Mouse (Mus musculus): ENCODE results near the gene B4galnt3. TPM values are rescaled to one million over a fixed set of nuclear protein-coding genes. Genes with fewer than 3 reads are reported as not detected.

B4galnt3 gene
- polyA plus RNA-seq, 1 experiment from 2014 or later = 0.11 TPM

DNA sequence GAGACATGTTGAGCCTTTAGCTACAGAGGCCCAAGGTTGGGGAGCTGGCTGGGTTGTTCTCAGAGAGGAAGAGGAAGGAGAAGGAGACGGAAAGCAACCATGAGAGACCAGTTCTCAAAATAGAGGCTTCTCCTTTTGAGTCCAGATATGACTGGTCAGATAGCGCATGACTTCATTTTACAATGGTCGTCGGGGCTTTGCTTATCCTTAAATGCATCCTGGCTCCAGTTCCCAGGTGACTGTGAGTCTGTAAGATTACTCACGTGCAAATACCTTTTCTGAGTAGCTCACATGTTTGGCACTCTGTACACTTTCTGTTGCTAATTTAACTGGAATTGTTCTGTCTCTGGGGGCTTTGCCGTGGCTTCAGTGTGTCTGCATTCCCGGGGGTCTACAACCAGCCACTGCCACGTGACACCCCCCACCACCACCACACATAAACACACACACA is 114.6 kb downstream of the B4galnt3 start:
- no peak for ATAC-seq
- H3K27me3 ChIP-seq (ENCODE audit: control insufficient read depth, insufficient read depth, low read depth, low read length) = no peaks in the 10 kb centered on the region
- WGBS = 81% methylated on average over 8 of the region's 8 CpGs
- no peaks in the 10 kb centered on the region for H3K36me3 ChIP-seq (ENCODE audit: control insufficient read depth, insufficient read depth, low read length)
- H3K27ac ChIP-seq (ENCODE audit: low read length) = no peak overlapping the region
- no peaks in the 10 kb centered on the region for H3K4me1 ChIP-seq (ENCODE audit: control insufficient read depth, insufficient read depth, low read length)
- H3K9ac ChIP-seq (ENCODE audit: low read depth, low read length) = no peak overlapping the region
- no peak overlapping the region for H3K4me3 ChIP-seq (ENCODE audit: low read depth, low read length)
- no peaks in the 10 kb centered on the region for H3K9me3 ChIP-seq (replicated peaks; ENCODE audit: control insufficient read depth, low read length, poor library complexity, severe bottlenecking)
- no peak overlapping the region for H3K4me2 ChIP-seq (ENCODE audit: low read length)

DNA sequence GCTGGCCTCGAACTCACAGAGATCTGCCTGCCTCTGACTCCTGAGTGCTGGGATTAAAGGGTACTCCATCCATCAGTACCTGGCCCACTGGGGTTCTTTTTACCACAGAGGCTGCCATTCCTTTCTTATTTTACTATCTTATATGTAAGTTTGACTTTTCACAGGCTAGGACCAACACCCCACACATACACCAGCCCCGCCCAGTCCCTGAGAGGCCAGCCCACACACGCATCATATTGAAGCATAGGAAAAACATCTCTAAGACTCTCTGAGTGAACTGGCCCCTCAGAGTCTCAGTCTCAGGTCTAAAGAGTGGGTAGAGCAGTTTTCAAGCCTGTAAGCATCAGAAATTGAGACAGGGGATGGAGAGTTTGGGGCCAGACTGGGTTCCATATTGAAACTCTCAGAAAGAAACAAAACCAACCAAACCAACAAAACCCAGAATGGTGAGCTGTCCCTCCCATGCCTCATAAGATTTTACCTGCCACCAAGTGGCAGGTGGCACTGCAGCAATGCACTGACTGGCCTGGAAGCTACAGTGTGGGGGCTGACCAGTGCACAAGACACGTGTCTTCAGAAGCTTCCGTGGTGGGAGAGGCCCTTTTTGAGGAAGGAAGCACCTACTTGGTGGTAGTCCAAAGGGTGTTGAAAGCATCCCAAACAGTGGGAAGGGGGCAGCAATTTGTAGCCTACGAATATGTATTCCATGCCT is 115.2 kb downstream of the B4galnt3 start:
- Histone ChIP-seq H3K9me3 (replicated peaks; ENCODE audit: control insufficient read depth, low read length, poor library complexity, severe bottlenecking) (no peaks in the 10 kb centered on the region), H3K27ac (ENCODE audit: low read length) (no peak overlapping the region), H3K36me3 (ENCODE audit: control insufficient read depth, insufficient read depth, low read length) (no peaks in the 10 kb centered on the region), H3K27me3 (ENCODE audit: control insufficient read depth, insufficient read depth, low read depth, low read length) (no peaks in the 10 kb centered on the region), H3K4me1 (ENCODE audit: control insufficient read depth, insufficient read depth, low read length) (no peaks in the 10 kb centered on the region), H3K9ac (ENCODE audit: low read depth, low read length) (no peak overlapping the region), H3K4me3 (ENCODE audit: low read depth, low read length) (no peak overlapping the region), H3K4me2 (ENCODE audit: low read length) (no peak overlapping the region)
- no peak for ATAC-seq
- WGBS = 89% methylated on average over 6 of the region's 6 CpGs

GRCm38 (mm10) chr6:120175650-120176049 is 118.7 kb downstream of the B4galnt3 start:
- Histone ChIP-seq H3K9me3 (replicated peaks; ENCODE audit: control insufficient read depth, low read length, poor library complexity, severe bottlenecking) (no peaks in the 10 kb centered on the region), H3K9ac (ENCODE audit: low read depth, low read length) (no peak overlapping the region), H3K4me2 (ENCODE audit: low read length) (no peak overlapping the region), H3K4me3 (ENCODE audit: low read depth, low read length) (no peak overlapping the region), H3K27me3 (ENCODE audit: control insufficient read depth, insufficient read depth, low read depth, low read length) (no peaks in the 10 kb centered on the region), H3K36me3 (ENCODE audit: control insufficient read depth, insufficient read depth, low read length) (no peaks in the 10 kb centered on the region), H3K4me1 (ENCODE audit: control insufficient read depth, insufficient read depth, low read length) (no peaks in the 10 kb centered on the region), H3K27ac (ENCODE audit: low read length) (no peak overlapping the region)
- 98% methylated on average over 4 of the region's 4 CpGs for WGBS
- no peak for ATAC-seq

DNA sequence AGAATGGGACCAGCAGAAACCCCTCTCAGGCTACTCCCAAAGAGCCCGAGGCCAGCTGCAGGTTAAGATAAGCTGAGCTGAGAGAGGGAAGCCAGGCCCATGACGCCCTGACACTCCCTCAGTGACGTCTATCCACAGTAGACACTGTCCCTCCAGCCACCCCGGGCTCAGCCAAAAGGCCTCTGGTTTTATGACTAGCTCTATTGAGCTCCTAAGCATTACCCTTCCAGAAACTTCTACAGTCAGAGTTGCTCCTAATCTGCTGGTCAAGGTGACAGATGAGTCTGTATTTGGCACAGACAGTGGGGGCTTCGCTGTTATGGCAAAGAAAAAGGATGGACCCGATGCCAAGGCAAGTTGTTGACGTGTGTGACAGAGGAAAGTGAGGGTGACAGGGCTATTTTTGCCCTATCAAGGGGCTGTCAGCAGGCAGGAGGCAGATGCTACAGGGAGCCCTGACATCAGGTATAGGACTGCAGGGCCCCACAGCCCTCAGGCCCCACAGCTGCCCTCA is 119.7 kb downstream of the B4galnt3 start:
- Histone ChIP-seq H3K9me3 (replicated peaks; ENCODE audit: control insufficient read depth, low read length, poor library complexity, severe bottlenecking) (no peaks in the 10 kb centered on the region), H3K27me3 (ENCODE audit: control insufficient read depth, insufficient read depth, low read depth, low read length) (no peaks in the 10 kb centered on the region), H3K4me3 (ENCODE audit: low read depth, low read length) (no peak overlapping the region), H3K4me1 (ENCODE audit: control insufficient read depth, insufficient read depth, low read length) (no peaks in the 10 kb centered on the region), H3K27ac (ENCODE audit: low read length) (no peak overlapping the region), H3K9ac (ENCODE audit: low read depth, low read length) (no peak overlapping the region), H3K36me3 (ENCODE audit: control insufficient read depth, insufficient read depth, low read length) (no peaks in the 10 kb centered on the region), H3K4me2 (ENCODE audit: low read length) (no peak overlapping the region)
- ATAC-seq = no peak
- 87% methylated on average over 7 of the region's 7 CpGs for WGBS

- Histone ChIP-seq H3K9ac (ENCODE audit: low read depth, low read length) (no peak overlapping the region), H3K27me3 (ENCODE audit: control insufficient read depth, insufficient read depth, low read depth, low read length) (no peaks in the 10 kb centered on the region), H3K4me2 (ENCODE audit: low read length) (no peak overlapping the region), H3K27ac (ENCODE audit: low read length) (no peak overlapping the region), H3K4me1 (ENCODE audit: control insufficient read depth, insufficient read depth, low read length) (no peaks in the 10 kb centered on the region), H3K4me3 (ENCODE audit: low read depth, low read length) (no peak overlapping the region), H3K36me3 (ENCODE audit: control insufficient read depth, insufficient read depth, low read length) (no peaks in the 10 kb centered on the region), H3K9me3 (replicated peaks; ENCODE audit: control insufficient read depth, low read length, poor library complexity, severe bottlenecking) (no peaks in the 10 kb centered on the region)
- 85% methylated on average over 6 of the region's 6 CpGs for WGBS
- ATAC-seq = no peak
Observed at GRCm38 (mm10) chr6:120174028-120174601, 120.2 kb downstream of the B4galnt3 start.

- H3K9me3 ChIP-seq (replicated peaks; ENCODE audit: control insufficient read depth, low read length, poor library complexity, severe bottlenecking) = no peaks in the 10 kb centered on the region
- no peak overlapping the region for H3K9ac ChIP-seq (ENCODE audit: low read depth, low read length)
- no peaks in the 10 kb centered on the region for H3K36me3 ChIP-seq (ENCODE audit: control insufficient read depth, insufficient read depth, low read length)
- no peaks in the 10 kb centered on the region for H3K4me1 ChIP-seq (ENCODE audit: control insufficient read depth, insufficient read depth, low read length)
- no peak overlapping the region for H3K4me2 ChIP-seq (ENCODE audit: low read length)
- ATAC-seq = no peak
- no peaks in the 10 kb centered on the region for H3K27me3 ChIP-seq (ENCODE audit: control insufficient read depth, insufficient read depth, low read depth, low read length)
- no peak overlapping the region for H3K27ac ChIP-seq (ENCODE audit: low read length)
- H3K4me3 ChIP-seq (ENCODE audit: low read depth, low read length) = no peak overlapping the region
- 78% methylated on average over 8 of the region's 8 CpGs for WGBS
Observed at GRCm38 (mm10) chr6:120172294-120173017, 121.9 kb downstream of the B4galnt3 start.

GRCm38 (mm10) chr6:120167574-120167973 is 126.8 kb downstream of the B4galnt3 start:
- Histone ChIP-seq H3K4me1 (ENCODE audit: control insufficient read depth, insufficient read depth, low read length) (no peaks in the 10 kb centered on the region), H3K36me3 (ENCODE audit: control insufficient read depth, insufficient read depth, low read length) (no peaks in the 10 kb centered on the region), H3K27ac (ENCODE audit: low read length) (no peak overlapping the region), H3K4me2 (ENCODE audit: low read length) (no peak overlapping the region), H3K9me3 (replicated peaks; ENCODE audit: control insufficient read depth, low read length, poor library complexity, severe bottlenecking) (no peaks in the 10 kb centered on the region), H3K9ac (ENCODE audit: low read depth, low read length) (no peak overlapping the region), H3K4me3 (ENCODE audit: low read depth, low read length) (no peak overlapping the region), H3K27me3 (ENCODE audit: control insufficient read depth, insufficient read depth, low read depth, low read length) (no peaks in the 10 kb centered on the region)
- no peak for ATAC-seq
- WGBS = 81% methylated on average over 4 of the region's 4 CpGs

DNA sequence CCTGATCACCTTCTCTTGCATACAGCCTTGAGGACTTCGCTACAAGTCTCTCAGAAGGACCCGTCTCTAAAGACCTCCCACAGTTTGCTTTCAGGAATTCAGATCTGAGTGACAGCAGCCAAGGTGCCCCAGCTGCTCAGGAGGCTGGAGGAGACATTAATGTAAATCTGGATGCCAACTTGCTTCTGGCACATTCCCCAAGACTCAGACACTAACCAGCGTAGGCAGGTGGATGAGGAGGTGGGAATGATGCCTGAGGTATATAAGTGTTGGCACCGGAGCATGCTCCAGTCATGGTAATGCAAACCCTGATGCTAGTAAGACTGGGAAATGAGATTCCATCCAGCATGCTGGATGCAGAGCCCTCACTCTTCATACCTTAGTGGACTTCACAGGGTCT is 129.6 kb downstream of the B4galnt3 start:
- H3K4me1 ChIP-seq (ENCODE audit: control insufficient read depth, insufficient read depth, low read length) = peaks cover under 1% of the 10 kb centered on the region; the same call in 1 of the 2 replicates
- no peak for ATAC-seq
- H3K27me3 ChIP-seq (ENCODE audit: control insufficient read depth, insufficient read depth, low read depth, low read length) = no peaks in the 10 kb centered on the region
- 78% methylated on average over 4 of the region's 4 CpGs for WGBS
- no peak overlapping the region for H3K9ac ChIP-seq (ENCODE audit: low read depth, low read length)
- no peak overlapping the region for H3K4me2 ChIP-seq (ENCODE audit: low read length)
- H3K36me3 ChIP-seq (ENCODE audit: control insufficient read depth, insufficient read depth, low read length) = no peaks in the 10 kb centered on the region
- no peak overlapping the region for H3K27ac ChIP-seq (ENCODE audit: low read length)
- H3K4me3 ChIP-seq (ENCODE audit: low read depth, low read length) = no peak overlapping the region
- no peaks in the 10 kb centered on the region for H3K9me3 ChIP-seq (replicated peaks; ENCODE audit: control insufficient read depth, low read length, poor library complexity, severe bottlenecking)

DNA sequence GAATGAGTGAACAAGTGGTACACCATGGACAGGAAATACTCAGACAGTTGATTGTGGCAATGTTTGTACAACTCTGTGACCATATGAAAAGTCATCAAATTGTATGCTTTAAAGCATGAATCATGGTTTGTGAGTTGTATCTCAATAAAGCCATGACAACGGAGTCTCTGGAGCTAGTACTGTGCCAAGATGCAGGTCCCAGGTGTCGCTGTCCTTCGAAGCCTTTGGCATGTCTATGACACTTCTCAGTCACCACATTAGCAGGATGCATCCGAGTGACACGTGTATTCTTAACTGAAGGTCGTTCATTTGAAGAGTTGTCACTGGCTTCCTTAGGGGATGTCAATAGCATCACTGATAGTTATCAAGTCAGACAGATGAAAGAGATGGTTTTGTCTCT is 131.4 kb downstream of the B4galnt3 start:
- no peak for ATAC-seq
- Histone ChIP-seq H3K4me3 (ENCODE audit: low read depth, low read length) (no peak overlapping the region), H3K9me3 (replicated peaks; ENCODE audit: control insufficient read depth, low read length, poor library complexity, severe bottlenecking) (no peaks in the 10 kb centered on the region), H3K4me2 (ENCODE audit: low read length) (no peak overlapping the region), H3K36me3 (ENCODE audit: control insufficient read depth, insufficient read depth, low read length) (no peaks in the 10 kb centered on the region), H3K9ac (ENCODE audit: low read depth, low read length) (no peak overlapping the region), H3K27ac (ENCODE audit: low read length) (no peak overlapping the region), H3K4me1 (ENCODE audit: control insufficient read depth, insufficient read depth, low read length) (peaks cover 8% of the 10 kb centered on the region; the same call in 1 of the 2 replicates), H3K27me3 (ENCODE audit: control insufficient read depth, insufficient read depth, low read depth, low read length) (no peaks in the 10 kb centered on the region)
- WGBS = 85% methylated on average over 6 of the region's 6 CpGs
